Mouse (Mus musculus) brain, adult 10 weeks (tissue): ENCODE data around the gene Tmeff2. TPM values are rescaled to one million over a fixed set of nuclear protein-coding genes. Genes with fewer than 3 reads are reported as not detected.

Source experiments
- polyA plus RNA-seq: library from polyadenylated mRNA; stranded (reverse); fragments of 350-450 nt; fragmentation: Illumina TruSeq; extraction: RNeasy Lipid Tissue Mini Kit (QIAGEN cat#74804); gene quantifications from one replicate; pipeline ENCODE4 v1.2.3, GENCODE M21; 2015; ENCODE audit warnings: low read depth, low replicate concordance

Tmeff2 gene
- polyA plus RNA-seq: 54.1 TPM

DNA sequence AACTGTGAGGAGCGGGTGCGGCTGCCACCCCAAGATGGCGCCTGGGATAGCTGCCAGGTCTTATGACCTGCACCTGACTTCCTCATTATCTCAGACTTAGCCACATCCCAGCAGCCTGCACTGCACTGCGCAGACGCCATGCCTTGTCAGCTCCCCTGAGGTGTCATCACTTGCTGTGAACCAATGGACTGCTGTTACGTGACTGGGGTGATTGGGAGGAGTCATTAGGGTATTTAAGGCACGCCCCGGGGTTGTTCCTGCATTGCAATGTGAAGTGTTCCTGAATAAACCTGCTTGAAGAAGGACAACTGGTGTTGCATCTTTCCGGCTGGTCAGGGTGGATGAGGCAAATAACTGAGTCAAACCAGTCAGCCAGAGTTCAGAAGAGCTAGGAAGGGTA lies at the start of gene Tmeff2:
Gene Tmeff2 (plus strand): TSS at position 262 of the 400 bp plus-strand sequence.

